Mouse (Mus musculus) kidney, postnatal 36 days (tissue): ENCODE measurements around the gene Gm17416.

Source experiments
- DNase-seq, 2 experiments: peaks; one replicate each; pipeline ENCODE4 v3.0.0; 2021 to 2022; ENCODE audit warnings: mixed read lengths in 2 of 2

Gene Gm17416

DNA sequence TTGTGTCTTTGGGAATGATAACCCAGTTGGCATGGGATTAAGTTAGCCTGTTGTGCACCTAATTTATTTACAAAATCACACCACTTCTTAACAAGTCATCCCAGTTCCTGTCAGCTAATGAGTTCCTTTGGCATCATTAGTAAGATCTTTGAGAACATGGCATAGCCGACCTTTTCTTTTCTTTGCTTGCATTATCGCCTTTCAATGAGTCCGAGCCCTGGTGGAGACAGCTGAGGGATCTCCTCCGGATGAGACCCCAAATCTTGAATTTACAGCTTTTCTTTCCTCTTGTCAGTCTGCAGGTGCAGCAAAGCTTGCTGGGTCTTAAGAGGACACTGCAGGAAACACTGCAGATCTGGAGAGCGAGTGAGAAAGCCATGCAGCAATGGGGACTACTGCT lies at the start of gene Gm17416:
Gene Gm17416 (plus strand): TSS at position 301 of the 400 bp plus-strand sequence.
- DNase-seq, result no peak

GRCm38 (mm10) chr2:152539944-152540710 lies 29.0 kb upstream of the Gm17416 start, which contains the start of gene Defb29:
Defb29 (minus strand) TSS chr2:152540098.
- DNase-seq, result peak; percentile 82

DNA sequence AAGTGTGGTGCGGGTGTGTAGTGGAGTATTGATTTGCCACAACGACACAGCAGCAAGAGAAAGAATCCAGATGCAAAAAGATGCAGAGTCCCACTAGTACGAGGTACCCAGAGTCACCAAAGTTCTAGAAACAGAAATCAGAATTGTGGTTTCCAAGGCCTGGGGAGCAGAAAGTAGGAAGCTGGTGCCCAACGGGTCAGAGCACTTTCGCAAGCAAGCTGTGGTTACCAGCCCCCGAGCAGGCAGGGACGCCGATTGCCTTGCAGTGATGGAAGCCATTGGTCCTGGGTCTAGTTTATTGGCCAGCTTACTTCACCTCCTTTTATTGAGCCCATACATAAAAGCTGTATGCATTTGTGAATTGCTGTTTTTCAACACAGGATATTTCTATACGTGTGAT lies 27.2 kb upstream of the Gm17416 start:
- DNase-seq, result no peak

- DNase-seq, result no peak
Observed at GRCm38 (mm10) chr2:152542897-152543296, 26.2 kb upstream of the Gm17416 start.

DNA sequence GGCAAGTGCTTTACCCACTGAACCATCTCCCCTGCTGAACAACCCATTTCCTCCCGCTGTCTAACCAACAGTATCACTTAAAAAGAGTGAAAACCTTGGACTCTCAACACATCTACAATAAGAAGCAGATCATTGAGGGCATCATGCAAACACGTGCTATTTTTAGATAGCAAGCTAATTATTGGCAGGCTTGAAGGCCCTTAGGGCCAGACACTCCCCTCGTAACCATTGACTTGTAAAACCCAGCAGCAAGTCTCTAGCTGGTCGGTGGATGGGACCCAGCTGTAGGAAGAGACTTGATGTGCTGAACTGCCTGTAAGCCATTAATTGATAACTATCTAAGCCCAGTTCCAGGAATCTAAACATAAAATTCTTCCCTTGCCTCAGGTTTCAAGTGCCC lies 25.7 kb upstream of the Gm17416 start:
- peak in 1 of 2 experiments; percentile 76 for DNase-seq

DNA sequence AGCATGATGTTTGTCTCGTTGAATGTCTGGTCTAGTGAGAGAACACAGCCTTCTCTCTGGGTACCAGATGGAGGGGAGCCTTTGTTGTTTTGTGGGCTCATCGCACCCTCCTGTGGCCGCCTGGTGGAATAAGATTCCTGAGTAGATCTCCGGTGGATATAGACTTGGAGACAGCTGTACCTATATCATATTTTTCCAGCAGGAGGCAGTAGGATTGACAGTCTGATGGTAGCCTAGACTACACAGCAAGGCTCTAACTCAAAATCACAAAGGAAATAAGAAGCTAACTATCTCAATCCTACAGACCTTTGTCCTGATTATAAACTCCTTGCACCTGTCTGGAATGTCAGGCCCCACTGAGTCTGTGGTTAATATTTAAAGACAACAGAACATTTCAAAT lies 24.4 kb upstream of the Gm17416 start:
- DNase-seq, result peak; percentile 75 to 80

DNA sequence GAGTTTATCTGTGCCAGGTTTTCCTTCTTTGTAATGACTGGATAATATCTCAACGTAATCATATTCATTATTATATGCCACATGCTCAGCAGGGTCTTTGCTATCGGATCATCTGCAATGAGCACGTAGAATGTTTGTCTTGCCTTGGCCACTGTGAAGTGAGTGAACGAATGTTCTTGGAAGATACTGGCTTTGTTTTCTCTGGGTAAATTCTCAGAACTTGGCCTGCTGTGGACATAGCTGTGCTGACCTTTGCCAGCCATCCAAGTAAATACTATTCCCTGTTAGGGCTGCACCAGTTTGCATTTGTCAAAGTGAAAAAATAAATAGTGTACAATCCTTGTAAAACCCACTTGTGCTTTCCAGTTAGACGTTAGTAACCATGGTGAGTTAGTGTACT lies 21.0 kb upstream of the Gm17416 start:
- peak in 1 of 2 experiments; percentile 12 for DNase-seq

DNA sequence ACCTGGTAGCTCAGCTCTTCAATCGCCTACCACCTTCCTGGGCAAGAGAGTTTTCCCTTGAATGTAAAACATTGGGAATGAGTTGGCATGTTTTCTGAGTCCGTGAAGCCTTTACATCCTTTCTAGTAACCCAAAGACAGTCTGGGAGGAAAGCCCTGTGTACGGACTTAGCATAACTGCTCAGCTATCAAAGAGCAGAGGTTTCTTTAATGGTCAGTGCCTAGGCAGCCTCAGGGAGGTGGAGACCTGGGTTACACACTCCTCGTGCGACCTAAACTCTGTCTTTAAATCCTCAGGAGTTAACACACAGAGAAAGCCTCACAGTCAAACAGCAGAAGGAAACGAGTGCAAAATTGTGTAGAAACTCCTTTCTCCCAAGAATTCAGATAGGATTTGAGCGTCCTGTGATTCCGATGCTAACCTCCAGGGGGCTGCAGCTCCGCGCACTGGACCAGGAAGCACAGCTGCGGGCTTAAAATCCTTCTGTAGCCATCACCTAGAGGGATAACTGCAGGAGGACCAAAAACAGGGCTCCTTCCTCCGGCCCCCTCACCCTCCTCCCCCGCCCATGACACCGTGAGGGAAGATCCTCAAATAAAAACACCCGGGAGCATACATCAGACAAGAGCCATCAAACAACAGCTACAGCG lies 15.2 kb upstream of the Gm17416 start:
- peak; percentile 72 to 87 for DNase-seq

- DNase-seq, result no peak
Observed at GRCm38 (mm10) chr2:152556655-152557054, 12.5 kb upstream of the Gm17416 start.

GRCm38 (mm10) chr2:152569881-152570280 lies 743 bp downstream of the Gm17416 start:
- peak in 1 of 2 experiments; percentile 26 for DNase-seq

GRCm38 (mm10) chr2:152570313-152570712 lies 1.2 kb downstream of the Gm17416 start:
- peak; percentile 49 to 71 for DNase-seq

DNA sequence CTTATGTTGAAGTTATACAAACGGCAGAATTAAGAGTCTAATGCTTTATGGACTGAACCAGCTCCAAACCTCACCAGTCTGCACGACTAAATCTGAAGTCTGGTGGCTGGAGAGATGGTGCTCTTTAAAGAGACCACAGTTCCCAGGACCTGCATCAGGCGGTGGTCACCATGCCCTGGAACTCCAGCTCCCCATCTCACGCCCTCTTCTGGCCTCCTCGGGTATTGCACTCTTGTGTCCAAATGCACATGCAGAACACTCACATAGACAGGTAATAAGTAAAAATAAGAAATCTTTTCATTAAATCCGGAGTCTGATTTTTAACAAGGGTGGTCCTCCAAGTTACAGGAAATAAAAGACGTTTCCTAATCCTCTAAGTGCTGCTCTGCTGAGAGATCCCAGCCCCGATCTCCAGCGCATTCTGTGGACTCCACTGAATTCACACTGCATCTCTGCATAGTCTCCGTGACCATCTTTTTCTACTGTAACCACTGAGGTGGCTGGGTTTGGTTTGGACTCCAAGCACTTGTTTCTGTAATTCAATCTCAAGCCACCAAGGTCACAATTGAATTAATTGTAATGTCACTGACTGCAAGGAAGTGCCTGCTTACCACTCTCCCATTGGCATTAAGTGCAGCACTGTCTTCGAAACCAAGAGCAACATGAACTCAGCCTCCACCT lies 3.1 kb downstream of the Gm17416 start, which contains the start of gene Defb21:
Gene Defb21 (plus strand): TSS at position 631 of the 681 bp plus-strand sequence.
- DNase-seq, result peak in 1 of 2 experiments; percentile 42

DNA sequence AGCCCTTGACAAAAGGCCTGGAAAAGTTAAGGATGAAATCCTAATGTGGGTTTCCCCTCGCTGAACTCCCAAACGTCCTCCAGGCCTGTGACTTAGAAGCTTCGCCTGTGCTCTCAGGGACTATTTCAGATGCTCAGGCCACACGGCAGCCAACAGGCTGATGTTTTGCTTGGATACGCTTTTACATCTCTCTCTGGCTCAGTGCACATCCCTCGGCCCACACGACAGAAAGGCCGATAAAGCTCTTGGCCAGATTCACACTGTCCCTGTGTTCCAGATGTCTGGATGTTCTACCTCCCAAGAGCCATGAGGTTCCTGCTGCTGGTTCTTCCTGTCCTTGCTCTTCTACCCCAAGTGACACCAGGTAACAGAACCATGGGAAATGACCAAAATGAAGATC lies 4.3 kb downstream of the Gm17416 start:
- DNase-seq, result no peak

- DNase-seq, result no peak
Observed at GRCm38 (mm10) chr2:152580107-152580506, 11.0 kb downstream of the Gm17416 start, which contains the start of gene Defb19. Defb19 (minus strand) TSS chr2:152580312.

- no peak for DNase-seq
Observed at GRCm38 (mm10) chr2:152580612-152581011, 11.5 kb downstream of the Gm17416 start.

DNA sequence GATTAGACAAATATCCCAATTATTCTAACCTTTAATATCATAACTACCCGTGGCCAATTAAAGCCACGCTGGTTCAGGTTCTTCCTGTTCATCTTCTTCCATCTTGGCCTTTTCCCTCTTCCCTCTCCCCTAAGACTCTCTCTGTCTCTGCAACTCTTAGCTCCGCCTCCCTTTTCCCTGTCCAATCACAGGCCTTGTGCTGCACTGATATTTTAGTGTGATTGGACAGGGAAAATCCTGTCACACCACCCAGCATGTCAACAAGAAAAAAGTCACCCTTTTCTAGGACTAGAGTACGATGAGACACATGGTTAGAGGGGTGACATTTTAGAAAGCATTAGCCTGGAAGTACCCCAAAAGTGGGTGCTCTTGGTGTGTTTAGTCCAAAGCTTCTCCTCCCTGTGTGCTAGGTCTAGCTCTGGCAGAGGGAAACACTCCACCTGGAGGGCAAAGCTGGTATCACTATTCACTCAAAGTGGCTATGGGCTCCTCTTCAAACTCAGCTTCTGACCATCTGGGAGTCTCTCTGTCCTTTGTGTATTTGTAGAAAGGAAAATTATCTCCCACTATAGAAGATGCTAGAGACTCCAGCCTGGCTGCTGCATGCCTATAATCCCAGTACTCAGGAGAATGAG lies 17.9 kb downstream of the Gm17416 start:
- peak in 1 of 2 experiments; percentile 69 for DNase-seq

DNA sequence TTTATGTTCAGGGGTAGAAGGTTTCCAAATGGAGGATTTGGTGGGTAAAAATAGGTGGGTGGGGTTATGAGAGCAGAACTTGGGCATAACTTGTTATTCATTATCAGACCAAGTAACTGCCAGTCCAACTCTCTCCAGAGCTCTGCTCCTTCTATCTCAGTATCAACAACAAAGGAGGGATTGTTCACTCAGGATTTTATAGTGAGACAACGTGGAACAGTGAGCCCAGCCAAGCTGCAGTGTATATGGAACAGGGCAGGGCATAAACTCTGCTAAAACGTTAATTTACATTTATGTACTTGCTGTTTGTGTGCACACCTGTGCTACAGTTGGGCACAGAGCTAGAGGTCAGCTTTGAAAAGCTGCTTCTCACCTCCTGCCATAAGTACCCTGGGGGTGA lies 19.3 kb downstream of the Gm17416 start:
- DNase-seq, result no peak

- DNase-seq, result peak in 1 of 2 experiments; percentile 61
Observed at GRCm38 (mm10) chr2:152589021-152589420, 19.9 kb downstream of the Gm17416 start.

DNA sequence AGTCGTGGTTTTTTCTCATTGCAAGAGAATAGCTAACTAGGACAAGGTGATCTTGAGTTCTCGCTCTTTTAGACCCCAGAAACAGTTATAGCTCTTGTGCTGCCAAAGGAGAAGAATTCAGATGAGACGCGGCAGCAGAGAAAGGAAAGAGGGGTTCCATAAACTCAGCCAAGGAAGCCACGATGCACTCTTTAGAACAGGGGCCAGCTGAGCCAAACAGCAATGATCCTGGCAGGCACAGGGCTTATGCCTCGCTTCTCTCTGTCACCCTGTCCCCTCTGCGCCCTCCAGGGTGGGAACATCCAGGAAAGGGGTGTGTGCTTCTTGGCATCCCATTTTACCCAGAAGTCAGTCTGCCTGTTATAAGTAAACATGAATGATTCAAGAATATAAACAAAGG lies 30.2 kb downstream of the Gm17416 start, which contains the start of gene Defb45:
Gene Defb45 (minus strand): TSS at position 101 of the 400 bp plus-strand sequence.
- DNase-seq, result no peak

DNA sequence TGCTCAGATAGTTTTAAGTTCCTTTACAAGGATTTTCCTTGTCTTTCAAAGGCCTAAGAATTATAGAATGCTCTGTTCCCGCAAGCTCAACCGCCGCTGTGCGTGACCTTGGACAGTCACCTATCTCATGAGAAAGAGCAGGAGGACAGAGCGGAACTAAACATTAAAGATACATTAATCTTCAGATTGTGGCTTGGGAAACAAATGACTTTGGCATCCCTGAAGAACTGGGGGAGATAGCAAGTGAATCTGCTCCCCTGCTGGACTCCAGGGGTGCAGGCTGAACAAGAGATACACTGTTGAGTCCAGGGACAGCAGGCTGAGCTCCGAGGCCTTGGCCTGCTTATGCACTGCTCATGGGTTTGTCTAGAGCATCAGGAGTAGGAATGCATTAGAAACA lies 30.9 kb downstream of the Gm17416 start:
- DNase-seq, result no peak

DNA sequence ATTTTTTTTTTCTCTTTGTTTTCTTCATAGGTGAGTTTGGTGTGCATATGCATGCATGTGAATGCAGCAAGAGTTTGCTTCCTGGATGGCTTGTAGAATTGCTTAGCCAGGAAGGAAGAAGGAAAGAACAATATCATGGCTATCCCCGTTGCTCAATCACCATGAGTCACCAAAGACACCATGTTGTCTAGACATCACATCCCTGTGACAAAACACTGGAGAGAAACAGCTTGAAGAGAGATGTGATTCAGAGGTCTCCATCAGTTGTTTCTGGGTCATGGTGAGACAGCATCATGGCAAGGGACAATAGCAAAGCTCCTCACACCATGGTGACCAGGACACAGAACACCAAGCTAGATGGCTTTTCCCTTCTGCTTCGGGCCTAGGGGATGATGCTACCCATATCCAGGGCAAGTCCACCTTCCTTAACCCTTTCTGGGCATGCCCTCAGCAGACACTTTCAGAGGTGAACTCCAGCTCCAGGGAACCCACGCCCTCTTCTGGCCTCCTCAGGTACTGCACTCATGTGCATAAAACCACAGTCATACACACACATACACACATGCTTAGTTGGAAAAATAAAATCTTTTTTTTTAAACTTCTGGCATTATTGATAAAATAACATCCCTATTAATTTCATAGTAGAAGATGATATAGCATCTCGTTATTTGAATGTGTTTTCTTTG lies 32.3 kb downstream of the Gm17416 start:
- DNase-seq, result no peak

DNA sequence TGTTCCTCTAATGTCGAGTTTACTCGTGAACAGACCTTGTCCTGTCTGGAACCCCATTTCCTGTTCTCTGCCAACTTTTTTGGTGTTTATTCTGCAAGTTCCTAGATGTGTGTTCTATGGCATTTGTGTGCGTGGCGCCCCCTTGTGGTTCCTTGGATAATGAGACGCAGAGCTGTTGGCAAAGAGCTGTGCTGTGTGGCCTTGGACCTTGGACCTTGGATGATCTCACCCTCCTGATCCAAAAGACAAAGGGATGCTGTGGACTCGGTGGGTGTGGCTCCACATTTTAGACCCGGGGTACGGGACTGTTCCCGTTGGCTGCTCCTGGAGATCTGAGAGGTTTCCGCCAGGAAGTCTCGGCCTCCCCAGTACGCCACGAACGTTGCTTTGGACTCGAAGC lies 34.9 kb downstream of the Gm17416 start, which contains the start of gene Defb36:
Gene Defb36 (plus strand): TSS at position 271 of the 400 bp plus-strand sequence.
- DNase-seq, result peak; percentile 62 to 87
